Mouse (Mus musculus): ENCODE data around the gene Mrpl42. TPM values are rescaled to one million over a fixed set of nuclear protein-coding genes. Genes with fewer than 3 reads are reported as not detected.

Gene Mrpl42
- 70.0 TPM for polyA plus RNA-seq (2017; shearing (Covaris generic))

GRCm38 (mm10) chr10:95501463-95502081, at the start of gene Mrpl42:
Mrpl42 (minus strand) TSS chr10:95501940.

GRCm38 (mm10) chr10:95514656-95515292, 13.0 kb upstream of the Mrpl42 start, which contains the start of gene Ube2n:
Ube2n (plus strand) TSS chr10:95515145.

Other genes with a start within 250 kb of the Mrpl42 start
- 12.8 TPM for gene Cradd, start 177.8 kb downstream of the Mrpl42 start, polyA plus RNA-seq (2017; shearing (Covaris generic))
- 5.5 TPM for gene Socs2, start 84.8 kb downstream of the Mrpl42 start, polyA plus RNA-seq (2017; shearing (Covaris generic))
- 304 TPM for gene Ube2n, start 13.2 kb upstream of the Mrpl42 start, polyA plus RNA-seq (2017; shearing (Covaris generic))
- gene Nudt4, start 62.2 kb upstream of the Mrpl42 start, polyA plus RNA-seq (2017; shearing (Covaris generic)): 34.5 TPM
- not detected for gene Anapc15-ps, start 171.5 kb upstream of the Mrpl42 start, polyA plus RNA-seq (2017; shearing (Covaris generic))

Measured in effector memory CD4-positive, alpha-beta T cell, adult 7 months (primary cell).